Comparison of ENCODE assay signal across 8 mouse cellular contexts in genomic region chr7:38182962-38183687, GRCm38 (mm10). TPM values are rescaled to one million over a fixed set of nuclear protein-coding genes. Genes with fewer than 3 reads are reported as not detected.
DNase-seq lines count a peak whose midpoint lies in the region; ATAC-seq and TF ChIP-seq lines count a peak whose summit lies in the region.

1600014C10Rik (plus strand) TSS chr7:38183217.

- H3K4me1 ChIP-seq in thymus, adult 2 months (replicated peaks; ENCODE audit: control insufficient read depth, insufficient read depth, low read length) = peaks cover 34% of the 10 kb centered on the region
- 0 out of 2 replicates have a peak, but pooled peaks cover 2% of the 10 kb centered on the region for H3K4me1 ChIP-seq in cortical plate, adult 2 months (ENCODE audit: control insufficient read depth, insufficient read depth, low read length)
- peaks cover 11% of the 10 kb centered on the region for H3K4me1 ChIP-seq in limb, embryonic 14.5 days (ENCODE audit: control insufficient read depth, insufficient read depth, low read length)

- DNase-seq in thymus, adult 2 months = no peak
- DNase-seq in thymus, postnatal 14 days = no peak
- peak in 1 of 2 experiments; percentile 14 for DNase-seq in gastrocnemius, postnatal 36 days
- peak; percentile 29 for DNase-seq in limb, embryonic 14.5 days (ENCODE audit: low spot score)
- DNase-seq in right cerebral cortex, postnatal 14 days = no peak

- H3K4me2 ChIP-seq in limb, embryonic 14.5 days (replicated peaks; ENCODE audit: low read depth, low read length, severe bottlenecking) = peak within 1 kb of the TSS; percentile 92

- no peaks in the 10 kb centered on the region for H3K27me3 ChIP-seq in thymus, adult 2 months (ENCODE audit: control insufficient read depth, insufficient read depth, low read length)
- no peaks in the 10 kb centered on the region for H3K27me3 ChIP-seq in limb, embryonic 14.5 days (ENCODE audit: control insufficient read depth, insufficient read depth, low read length)

- H3K27ac ChIP-seq in thymus, adult 2 months (ENCODE audit: control insufficient read depth, insufficient read depth, low read length) = peak within 1 kb of the TSS; percentile 71
- H3K27ac ChIP-seq in cortical plate, adult 2 months (ENCODE audit: insufficient read depth, low read length) = peak within 1 kb of the TSS; percentile 66
- H3K27ac ChIP-seq in limb, embryonic 14.5 days (replicated peaks; ENCODE audit: low read depth, low read length) = peak within 1 kb of the TSS; percentile 71

- H3K9me3 ChIP-seq in limb, embryonic 14.5 days (ENCODE audit: control insufficient read depth, low read length) = no peaks in the 10 kb centered on the region

- H3K9ac ChIP-seq in limb, embryonic 14.5 days (ENCODE audit: low read depth, low read length, severe bottlenecking) = peak within 1 kb of the TSS; percentile 65

- ATAC-seq in inflammation-experienced regulatory T-cells, adult 6 months = peak; percentile 55
- ATAC-seq in limb, embryonic 14.5 days (ENCODE audit: low FRiP score, low read depth) = peak; percentile 23
- ATAC-seq in monocyte, adult 5-6 weeks (replicated peaks; ENCODE audit: insufficient number of reproducible peaks, low FRiP score, low TSS enrichment, poor library complexity, severe bottlenecking) = peak; percentile 23

- WGBS in thymus, adult 2 months = 16% methylated on average over 28 of the region's 28 CpGs
- WGBS in limb, embryonic 14.5 days = 1% methylated on average over 28 of the region's 28 CpGs

- H3K36me3 ChIP-seq in thymus, adult 2 months (ENCODE audit: control insufficient read depth, insufficient read depth, low read length) = no peaks in the 10 kb centered on the region
- no peaks in the 10 kb centered on the region for H3K36me3 ChIP-seq in limb, embryonic 14.5 days (ENCODE audit: control insufficient read depth, insufficient read depth, low read length)

- intact Hi-C loops in gastrocnemius, postnatal 36 days (cut with DNase I) = loop anchor here (2.0 kb wide), 2 partner anchors 18 to 84 kb away; no protein-coding TSS in a partner anchor

- no peak for TF ChIP-seq POLR2A in thymus, adult 2 months (IDR thresholded peaks at IDR 0.05; ENCODE audit: control insufficient read depth, extremely low read depth, insufficient read depth, low read length, poor library complexity)
- TF ChIP-seq POLR2A in cortical plate, adult 2 months (IDR thresholded peaks at IDR 0.05; ENCODE audit: extremely low read depth, insufficient read depth, low read length) = no peak
- no peak for TF ChIP-seq POLR2A in limb, embryonic 14.5 days (IDR thresholded peaks at IDR 0.05; ENCODE audit: borderline replicate concordance, extremely low read depth, insufficient read depth, insufficient read length)

- H3K4me3 ChIP-seq in thymus, adult 2 months (ENCODE audit: control insufficient read depth, insufficient read depth, low read length) = peak within 1 kb of the TSS; percentile 77
- peak within 1 kb of the TSS; percentile 55 for H3K4me3 ChIP-seq in cortical plate, adult 2 months (ENCODE audit: insufficient read depth, low read length)
- peak within 1 kb of the TSS; percentile 53 for H3K4me3 ChIP-seq in limb, embryonic 14.5 days (replicated peaks; ENCODE audit: low read length)

- TF ChIP-seq CTCF in thymus, adult 2 months (IDR thresholded peaks at IDR 0.05; ENCODE audit: borderline replicate concordance, control insufficient read depth, extremely low read depth, insufficient read depth, low read length, poor library complexity) = no peak; the same call in 1 of the 2 replicates
- no peak for TF ChIP-seq CTCF in cortical plate, adult 2 months (IDR thresholded peaks at IDR 0.05; ENCODE audit: extremely low read depth, insufficient read depth, low read length)

RNA-seq across cellular contexts. Expression of gene 1600014C10Rik, which starts in this region (rescaled TPM):
- 30.9 and 44.8 TPM in 2 replicates for polyA plus RNA-seq in thymus, adult 2 months (2012; rRNA removed)
- polyA plus RNA-seq in cortical plate, adult 2 months (2012; rRNA removed) = 24.8 TPM in 2 replicates
- total RNA-seq in gastrocnemius, postnatal 36 days (2021) = 10 to 100 TPM; 22.1 to 23.9 TPM
- 100 to 1,000 TPM in 2 of 3 experiments, 10 to 100 TPM in 1; 87.7 to 147 (median 136) TPM for polyA plus RNA-seq in inflammation-experienced regulatory T-cells, adult 6 months (2017; shearing (Covaris generic))
- polyA plus RNA-seq in limb, embryonic 14.5 days (2012; rRNA removed) = 11.4 and 12.4 TPM in 2 replicates
- polyA plus RNA-seq in limb, embryonic 14.5 days (2014; fragmentation: Nextera tagmentation; extraction: Ambion mirVana) = 15.8 and 17.6 TPM in 2 replicates
- 14.8 to 15.5 TPM (median 15.0 TPM) in 3 replicates for total RNA-seq in monocyte, adult 5-6 weeks (2017)
